ENCODE assay signal across 25 mouse cellular contexts in genomic region chr7:73306728-73307127, GRCm38 (mm10).
DNase-seq lines count a peak whose midpoint lies in the region; ATAC-seq and TF ChIP-seq lines count a peak whose summit lies in the region.
"Had no signal": no experiment of that assay in that cellular context is flagged by ENCODE, and none has a peak within 500 bp of the region (broad histone marks: within the 10 kb centered on the region; RNA-seq: fewer than 3 reads in every experiment).

No protein-coding gene starts in this region.

- H3K27me3 ChIP-seq in hindbrain, embryonic 10.5 days (ENCODE audit: insufficient read depth, poor library complexity, severe bottlenecking) = peaks cover 16% of the 10 kb centered on the region; the same call in 1 of the 2 replicates
- H3K27me3 ChIP-seq in hindbrain, embryonic 13.5 days = no peaks in the 10 kb centered on the region
- H3K27me3 ChIP-seq in C2C12 (ENCODE audit: control insufficient read depth, insufficient read depth, insufficient read length) (no peaks in the 10 kb centered on the region), myocyte (ENCODE audit: control insufficient read depth, insufficient read depth, insufficient read length) (no peaks in the 10 kb centered on the region)
- H3K27me3 ChIP-seq: intestine, embryonic 15.5 days; Patski had no signal

- H3K4me2 ChIP-seq in hindbrain, embryonic 13.5 days = no peak overlapping the region
- no peak overlapping the region for H3K4me2 ChIP-seq in myocyte (ENCODE audit: low read depth)
- H3K4me2 ChIP-seq: embryonic facial prominence, embryonic 13.5 days; intestine, embryonic 15.5 days had no signal

- 41% methylated on average over 5 of the region's 5 CpGs for WGBS in hindbrain, embryonic 10.5 days
- 42% methylated on average over 5 of the region's 5 CpGs for WGBS in hindbrain, embryonic 13.5 days

- H3ac ChIP-seq in C2C12 (ENCODE audit: control insufficient read depth, insufficient read length, low read depth) = no peak overlapping the region
- no peak overlapping the region for H3ac ChIP-seq in myocyte (ENCODE audit: control insufficient read depth, insufficient read length)

- H3K79me2 ChIP-seq in C2C12 (ENCODE audit: control insufficient read depth, insufficient read depth) = no peaks in the 10 kb centered on the region
- H3K79me2 ChIP-seq in myocyte (ENCODE audit: control insufficient read depth, insufficient read depth) = no peaks in the 10 kb centered on the region

- peaks cover 73% of the 10 kb centered on the region for H3K4me1 ChIP-seq in hindbrain, embryonic 10.5 days (replicated peaks)
- peaks cover 53% of the 10 kb centered on the region for H3K4me1 ChIP-seq in hindbrain, embryonic 13.5 days (replicated peaks)

- no peak overlapping the region for H3K4me3 ChIP-seq in hindbrain, embryonic 10.5 days
- H3K4me3 ChIP-seq in hindbrain, embryonic 13.5 days = no peak overlapping the region
- H3K4me3 ChIP-seq in C2C12 (ENCODE audit: insufficient read depth, poor library complexity, severe bottlenecking) (no peak overlapping the region), myocyte (no peak overlapping the region)
- H3K4me3 ChIP-seq: embryonic facial prominence, embryonic 13.5 days; intestine, embryonic 15.5 days; left cerebral cortex, adult 2 months had no signal

- no peak for ATAC-seq in hindbrain, embryonic 13.5 days (ENCODE audit: low FRiP score)
- ATAC-seq in granulocyte monocyte progenitor cell, adult 5-6 weeks (replicated peaks; ENCODE audit: poor library complexity, severe bottlenecking) = no peak
- ATAC-seq: activated CD4-positive, CD25-positive, alpha-beta regulatory T cell, adult 4 months; CD4-positive, CD25-positive, alpha-beta regulatory T cell, adult 4 months; intestine, embryonic 15.5 days; Patski had no signal

- TF ChIP-seq POLR2A in myocyte (IDR thresholded peaks at IDR 0.05; ENCODE audit: insufficient read length, low read depth) = no peak

- no peak overlapping the region for H3K9ac ChIP-seq in hindbrain, embryonic 13.5 days
- H3K9ac ChIP-seq: embryonic facial prominence, embryonic 13.5 days; intestine, embryonic 15.5 days had no signal

- DNase-seq in adrenal gland, postnatal 36 days = peak; percentile 2 to 5
- DNase-seq in adrenal gland, postnatal 25 days = no peak
- DNase-seq in hindbrain, embryonic 10.5 days (ENCODE audit: low spot score) = peak; percentile 28
- DNase-seq in left cerebral cortex, adult 11 months (ENCODE audit: low spot score) = no peak
- DNase-seq: adrenal gland, postnatal 14 days; cerebellum, adult 2 months; cerebellum, postnatal 36 days; heart, adult 18-20 months; kidney, adult 9 months; kidney, postnatal 25 days; left cerebral cortex, postnatal 4 days; liver; lung, postnatal 10 days; right cerebral cortex, adult 18-20 months; thymus, postnatal 14 days had no signal

- no peaks in the 10 kb centered on the region for H3K9me3 ChIP-seq in hindbrain, embryonic 10.5 days
- H3K9me3 ChIP-seq in hindbrain, embryonic 13.5 days = no peaks in the 10 kb centered on the region
- H3K9me3 ChIP-seq: embryonic facial prominence, embryonic 13.5 days; intestine, embryonic 15.5 days had no signal

- peak overlapping the region; percentile 87 for H3K27ac ChIP-seq in hindbrain, embryonic 10.5 days
- no peak overlapping the region for H3K27ac ChIP-seq in hindbrain, embryonic 13.5 days
- H3K27ac ChIP-seq: embryonic facial prominence, embryonic 13.5 days; intestine, embryonic 15.5 days; left cerebral cortex, adult 2 months had no signal

- no peaks in the 10 kb centered on the region for H3K79me3 ChIP-seq in C2C12 (ENCODE audit: low read depth)

- TF ChIP-seq CTCF in C2C12 (IDR thresholded peaks at IDR 0.05; ENCODE audit: control insufficient read depth, insufficient read depth, insufficient read length) = no peak

- no peaks in the 10 kb centered on the region for H3K36me3 ChIP-seq in hindbrain, embryonic 10.5 days
- no peaks in the 10 kb centered on the region for H3K36me3 ChIP-seq in hindbrain, embryonic 13.5 days
- no peaks in the 10 kb centered on the region for H3K36me3 ChIP-seq in C2C12 (ENCODE audit: control insufficient read depth, insufficient read depth)
- no peaks in the 10 kb centered on the region for H3K36me3 ChIP-seq in myocyte (ENCODE audit: control insufficient read depth, insufficient read depth)
- H3K36me3 ChIP-seq: embryonic facial prominence, embryonic 13.5 days; intestine, embryonic 15.5 days had no signal

TF ChIP-seq in C2C12, 6 proteins besides CTCF, POLR2A, EP300 and RAD21:
- no peak for TF ChIP-seq CEBPB (IDR thresholded peaks at IDR 0.05; ENCODE audit: low read depth)
- peak; percentile 44 for TF ChIP-seq USF1 (IDR thresholded peaks at IDR 0.05; ENCODE audit: low read depth)

TF ChIP-seq in myocyte, 11 proteins besides CTCF, POLR2A, EP300 and RAD21:
- TF ChIP-seq USF1 (IDR thresholded peaks at IDR 0.05; ENCODE audit: low read depth) (peak; percentile 66), CEBPB (IDR thresholded peaks at IDR 0.05; ENCODE audit: insufficient read depth, poor library complexity, severe bottlenecking) (no peak)
TF ChIP-seq in myocyte: peak in this region for 1.

Comparison
In these comparisons a context has a peak if more than half of its experiments do, and no peak if none do; other contexts are left out.
1. DNase-seq: peak in adrenal gland, postnatal 36 days (2 of 2) and hindbrain, embryonic 10.5 days (single experiment); none in adrenal gland, postnatal 25 days (single experiment) and left cerebral cortex, adult 11 months (single experiment).